In genomic region chr12:24747297-24747696, GRCm38 (mm10) we compare ENCODE assay signal across 19 mouse cellular contexts. TPM values are rescaled to one million over a fixed set of nuclear protein-coding genes. Genes with fewer than 3 reads are reported as not detected.
DNase-seq lines count a peak whose midpoint lies in the region; ATAC-seq lines count a peak whose summit lies in the region.
"Had no signal": no experiment of that assay in that cellular context is flagged by ENCODE, and none has a peak within 500 bp of the region (broad histone marks: within the 10 kb centered on the region; RNA-seq: fewer than 3 reads in every experiment).

No protein-coding gene starts in this region.

- no peak for DNase-seq in heart, adult 11 months
- no peak for DNase-seq in midbrain, embryonic 14.5 days
- no peak for DNase-seq in cerebellum, postnatal 4 days (ENCODE audit: low spot score in 2 of 2)
- DNase-seq in right cerebral cortex, adult 18-20 months = no peak
- DNase-seq: B cell, adult 2 months; cerebellum, adult 18-20 months; gastrocnemius, postnatal 14 days; heart, postnatal 36 days; kidney, adult 11 months; right cerebral cortex, postnatal 14 days; thymus, adult 2 months had no signal

- 63% methylated on average over 8 of the region's 8 CpGs for WGBS in heart, embryonic 13.5 days
- 56% methylated on average over 8 of the region's 8 CpGs for WGBS in midbrain, embryonic 13.5 days
- 57% methylated on average over 8 of the region's 8 CpGs for WGBS in midbrain, embryonic 14.5 days
- WGBS in hindbrain, embryonic 15.5 days = 57% methylated on average over 8 of the region's 8 CpGs
- 32% methylated on average over 8 of the region's 8 CpGs for WGBS in neural tube, embryonic 15.5 days

- no peak overlapping the region for H3K4me2 ChIP-seq in heart, embryonic 13.5 days
- H3K4me2 ChIP-seq in midbrain, embryonic 13.5 days (replicated peaks) = no peak overlapping the region
- H3K4me2 ChIP-seq in midbrain, embryonic 14.5 days (ENCODE audit: low read length) = no peak overlapping the region
- H3K4me2 ChIP-seq in hindbrain, embryonic 15.5 days = no peak overlapping the region
- no peak overlapping the region for H3K4me2 ChIP-seq in neural tube, embryonic 15.5 days
- H3K4me2 ChIP-seq: forebrain, embryonic 15.5 days; liver, embryonic 15.5 days had no signal

- H3K4me3 ChIP-seq in heart, embryonic 13.5 days = no peak overlapping the region
- H3K4me3 ChIP-seq in midbrain, embryonic 13.5 days (replicated peaks) = no peak overlapping the region
- H3K4me3 ChIP-seq in midbrain, embryonic 14.5 days (replicated peaks; ENCODE audit: low read depth, low read length) = no peak overlapping the region
- no peak overlapping the region for H3K4me3 ChIP-seq in hindbrain, embryonic 15.5 days
- no peak overlapping the region for H3K4me3 ChIP-seq in neural tube, embryonic 15.5 days (replicated peaks)
- H3K4me3 ChIP-seq: forebrain, embryonic 15.5 days; heart, embryonic 10.5 days; liver, embryonic 15.5 days had no signal

- no peak overlapping the region for H3K9ac ChIP-seq in heart, embryonic 13.5 days
- no peak overlapping the region for H3K9ac ChIP-seq in midbrain, embryonic 13.5 days (replicated peaks)
- H3K9ac ChIP-seq in midbrain, embryonic 14.5 days (replicated peaks; ENCODE audit: low read length) = no peak overlapping the region
- no peak overlapping the region for H3K9ac ChIP-seq in hindbrain, embryonic 15.5 days
- H3K9ac ChIP-seq in neural tube, embryonic 15.5 days (replicated peaks) = no peak overlapping the region
- H3K9ac ChIP-seq: forebrain, embryonic 15.5 days; liver, embryonic 15.5 days had no signal

- no peaks in the 10 kb centered on the region for H3K9me3 ChIP-seq in heart, embryonic 13.5 days
- H3K9me3 ChIP-seq in midbrain, embryonic 13.5 days = no peaks in the 10 kb centered on the region
- no peaks in the 10 kb centered on the region for H3K9me3 ChIP-seq in midbrain, embryonic 14.5 days (ENCODE audit: control insufficient read depth, low read length)
- no peaks in the 10 kb centered on the region for H3K9me3 ChIP-seq in hindbrain, embryonic 15.5 days
- no peaks in the 10 kb centered on the region for H3K9me3 ChIP-seq in neural tube, embryonic 15.5 days (replicated peaks)
- H3K9me3 ChIP-seq: forebrain, embryonic 15.5 days; heart, embryonic 10.5 days; liver, embryonic 15.5 days had no signal

- H3K27ac ChIP-seq in heart, embryonic 13.5 days (replicated peaks) = 0 out of 2 replicates have a peak overlapping the region, but pooled peaks have one; percentile 12
- H3K27ac ChIP-seq in midbrain, embryonic 13.5 days = 0 out of 2 replicates have a peak overlapping the region, but pooled peaks have one; percentile 32
- no peak overlapping the region for H3K27ac ChIP-seq in midbrain, embryonic 14.5 days (replicated peaks; ENCODE audit: low read depth, low read length)
- peak overlapping the region; percentile 73 for H3K27ac ChIP-seq in hindbrain, embryonic 15.5 days (replicated peaks)
- peak overlapping the region; percentile 72 for H3K27ac ChIP-seq in neural tube, embryonic 15.5 days (replicated peaks)
- H3K27ac ChIP-seq: liver, embryonic 15.5 days had no signal

- H3K36me3 ChIP-seq in heart, embryonic 13.5 days = no peaks in the 10 kb centered on the region
- H3K36me3 ChIP-seq in midbrain, embryonic 13.5 days = no peaks in the 10 kb centered on the region
- H3K36me3 ChIP-seq in midbrain, embryonic 14.5 days (ENCODE audit: control insufficient read depth, insufficient read depth, low read length) = no peaks in the 10 kb centered on the region
- H3K36me3 ChIP-seq in hindbrain, embryonic 15.5 days = no peaks in the 10 kb centered on the region
- no peaks in the 10 kb centered on the region for H3K36me3 ChIP-seq in neural tube, embryonic 15.5 days
- H3K36me3 ChIP-seq: forebrain, embryonic 15.5 days; heart, embryonic 10.5 days; liver, embryonic 15.5 days had no signal

- no peaks in the 10 kb centered on the region; the same call in 1 of the 2 replicates for H3K27me3 ChIP-seq in heart, embryonic 13.5 days (replicated peaks)
- no peaks in the 10 kb centered on the region for H3K27me3 ChIP-seq in midbrain, embryonic 13.5 days
- H3K27me3 ChIP-seq in midbrain, embryonic 14.5 days (ENCODE audit: control insufficient read depth, insufficient read depth, low read length) = no peaks in the 10 kb centered on the region
- H3K27me3 ChIP-seq in hindbrain, embryonic 15.5 days = no peaks in the 10 kb centered on the region
- H3K27me3 ChIP-seq in neural tube, embryonic 15.5 days (replicated peaks) = no peaks in the 10 kb centered on the region
- H3K27me3 ChIP-seq: forebrain, embryonic 15.5 days; liver, embryonic 15.5 days; Patski had no signal

- ATAC-seq in heart, embryonic 13.5 days (ENCODE audit: extremely low read depth, insufficient number of reproducible peaks, low FRiP score, low TSS enrichment) = no peak
- ATAC-seq in midbrain, embryonic 13.5 days = no peak
- no peak for ATAC-seq in midbrain, embryonic 14.5 days (ENCODE audit: low FRiP score, low TSS enrichment)
- 0 out of 2 replicates have a peak, but pooled peaks have one; percentile 14 for ATAC-seq in hindbrain, embryonic 15.5 days (ENCODE audit: low FRiP score, low read depth)
- ATAC-seq in neural tube, embryonic 15.5 days (ENCODE audit: low FRiP score) = no peak
- ATAC-seq: forebrain, embryonic 15.5 days; Patski had no signal

- H3K4me1 ChIP-seq in heart, embryonic 13.5 days = peaks cover 16% of the 10 kb centered on the region
- peaks cover 16% of the 10 kb centered on the region for H3K4me1 ChIP-seq in midbrain, embryonic 13.5 days (replicated peaks)
- peaks cover 5% of the 10 kb centered on the region; the same call in 1 of the 2 replicates for H3K4me1 ChIP-seq in midbrain, embryonic 14.5 days (ENCODE audit: control insufficient read depth, insufficient read depth, low read length)
- H3K4me1 ChIP-seq in hindbrain, embryonic 15.5 days (replicated peaks) = peaks cover 15% of the 10 kb centered on the region
- peaks cover 16% of the 10 kb centered on the region for H3K4me1 ChIP-seq in neural tube, embryonic 15.5 days
- H3K4me1 ChIP-seq: liver, embryonic 15.5 days had no signal

RNA-seq across cellular contexts. Expression of gene Rrm2, which starts 39.3 kb away (rescaled TPM):
- 248 and 263 TPM in 2 replicates for polyA plus RNA-seq in heart, embryonic 13.5 days (2015; fragmentation: Nextera tagmentation; extraction: Ambion mirVana)
- polyA plus RNA-seq in midbrain, embryonic 13.5 days (2015; fragmentation: Nextera tagmentation; extraction: Ambion mirVana) = 153 and 175 TPM in 2 replicates
- polyA plus RNA-seq in midbrain, embryonic 14.5 days (2014; fragmentation: Nextera tagmentation; extraction: Ambion mirVana) = 38.8 and 62.6 TPM in 2 replicates
- polyA plus RNA-seq in hindbrain, embryonic 15.5 days (2015; fragmentation: Nextera tagmentation; extraction: Ambion mirVana) = 64.0 and 73.5 TPM in 2 replicates
- polyA plus RNA-seq in neural tube, embryonic 15.5 days (2015; fragmentation: Nextera tagmentation; extraction: Ambion mirVana) = 42.1 and 74.2 TPM in 2 replicates
